Mouse (Mus musculus) heart, adult 2 months (tissue): ENCODE data around the gene Cep128. TPM values are rescaled to one million over a fixed set of nuclear protein-coding genes. Genes with fewer than 3 reads are reported as not detected.

ENCODE experiments used
- DNase-seq, 2 experiments: peaks; one replicate each; pipeline ENCODE4 v3.0.0; 2021
- H3K27ac ChIP-seq: fragments of 200-600 bp; 2 replicates; pipeline ENCODE4 v1.8.1; 2022
- H3K27me3 ChIP-seq: fragments of 200-500 bp; 2 replicates; pipeline ENCODE4 v1.6.1; 2012; ENCODE audit warnings: mild to moderate bottlenecking, low read length, inconsistent platforms, mixed read lengths; ENCODE audit not compliant: control insufficient read depth, insufficient read depth
- H3K36me3 ChIP-seq: fragments of 200-500 bp; 2 replicates; pipeline ENCODE4 v1.6.1; 2012; ENCODE audit warnings: low read length, inconsistent platforms; ENCODE audit not compliant: control insufficient read depth, insufficient read depth
- H3K4me1 ChIP-seq: fragments of 200-500 bp; 2 replicates; pipeline ENCODE4 v1.6.1; 2011; ENCODE audit warnings: low read length; ENCODE audit not compliant: control insufficient read depth, insufficient read depth
- H3K4me3 ChIP-seq: fragments of 200-600 bp; 2 replicates; pipeline ENCODE4 v1.8.1; 2022
- H3K79me2 ChIP-seq: fragments of 200-500 bp; replicated peaks from 2 replicates; pipeline ENCODE4 v1.6.1; 2012; ENCODE audit warnings: mild to moderate bottlenecking, inconsistent platforms, low read length, moderate library complexity, mixed read lengths; ENCODE audit not compliant: control insufficient read depth, insufficient read depth
- H3K9ac ChIP-seq: fragments of 200-500 bp; 2 replicates; pipeline ENCODE4 v1.6.1; 2012; ENCODE audit warnings: low read depth, mild to moderate bottlenecking, control low read depth, inconsistent platforms, low read length, mixed read lengths
- CTCF ChIP-seq: fragments of 200-600 bp; IDR thresholded peaks from 2 replicates; pipeline ENCODE4 v1.8.1; 2022; ENCODE audit warnings: antibody characterized with exemption, mild to moderate bottlenecking, moderate library complexity
- EP300 ChIP-seq: fragments of 200-500 bp; IDR thresholded peaks from 2 replicates; pipeline ENCODE4 v1.6.1; 2011; ENCODE audit warnings: low read depth, low read length, control low read depth; ENCODE audit not compliant: insufficient read depth
- POLR2A ChIP-seq: fragments of 200-500 bp; IDR thresholded peaks from 2 replicates; pipeline ENCODE4 v1.6.1; 2011; ENCODE audit warnings: mild to moderate bottlenecking, low read depth, low read length, control low read depth; ENCODE audit not compliant: insufficient read depth
- WGBS: fragments of 180-500 bp; shearing (Covaris S2); methylation state at CpG from one replicate; pipeline ENCODE4 v1.1.7; 2018; 5-methylcytosine and 5-hydroxymethylcytosine counted together
- intact Hi-C: fragments of 180-260 bp; cut with DNase I; formaldehyde crosslinking; loops from one replicate; pipeline ENCODE4 v1.15.1; 2025
- polyA plus RNA-seq: library from polyadenylated mRNA; depleted of rRNA; stranded (reverse); fragments of >200 nt; gene quantifications from 2 replicates; pipeline ENCODE4 v1.2.3, GENCODE M21; 2012
- total RNA-seq, 2 experiments: library from RNA; stranded (reverse); gene quantifications; 2 replicates each; pipeline ENCODE4 v1.2.3; 2021

Gene Cep128
- total and polyA plus RNA-seq, 3 experiments = 8.7 to 11.0 (median 10.0) TPM

GRCm38 (mm10) chr12:91059704-91060318, 324.4 kb downstream of the Cep128 start:
- no peak overlapping the region for H3K27ac ChIP-seq
- TF ChIP-seq EP300 (no peak), POLR2A (no peak)
- no peak overlapping the region for H3K4me3 ChIP-seq
- no peaks in the 10 kb centered on the region; the same call in 1 of the 2 replicates for H3K4me1 ChIP-seq
- H3K9ac ChIP-seq = no peak overlapping the region
- no peaks in the 10 kb centered on the region for H3K79me2 ChIP-seq
- no peak for DNase-seq
- H3K36me3 ChIP-seq = peaks cover 3% of the 10 kb centered on the region; the same call in 1 of the 2 replicates
- H3K27me3 ChIP-seq = no peaks in the 10 kb centered on the region
- 90% methylated on average over 12 of the region's 12 CpGs for WGBS
- intact Hi-C loops = no loop called here

- H3K4me3 ChIP-seq = no peak overlapping the region
- H3K27ac ChIP-seq = no peak overlapping the region
- DNase-seq = no peak
- no peaks in the 10 kb centered on the region for H3K4me1 ChIP-seq
- H3K36me3 ChIP-seq = no peaks in the 10 kb centered on the region
- TF ChIP-seq EP300 (no peak), POLR2A (no peak), CTCF (no peak)
- no peak overlapping the region for H3K9ac ChIP-seq
- no peaks in the 10 kb centered on the region for H3K79me2 ChIP-seq
- intact Hi-C loops = no loop called here
- WGBS = 79% methylated on average over 10 of the region's 10 CpGs
- no peaks in the 10 kb centered on the region for H3K27me3 ChIP-seq
These were observed 327.3 kb downstream of the Cep128 start for GRCm38 (mm10) chr12:91056885-91057284.

GRCm38 (mm10) chr12:91052301-91052700, 331.9 kb downstream of the Cep128 start:
- DNase-seq = no peak
- Histone ChIP-seq H3K27ac (no peak overlapping the region), H3K4me3 (no peak overlapping the region), H3K9ac (no peak overlapping the region), H3K79me2 (no peaks in the 10 kb centered on the region), H3K27me3 (no peaks in the 10 kb centered on the region), H3K4me1 (no peaks in the 10 kb centered on the region; the same call in 1 of the 2 replicates), H3K36me3 (no peaks in the 10 kb centered on the region)
- no peak for TF ChIP-seq CTCF
- TF ChIP-seq EP300 = no peak
- TF ChIP-seq POLR2A = no peak
- intact Hi-C loops = no loop called here
- WGBS = 86% methylated on average over 3 of the region's 3 CpGs

- peak in 1 of 2 experiments; percentile 31 for DNase-seq
- Histone ChIP-seq H3K79me2 (no peaks in the 10 kb centered on the region), H3K27me3 (no peaks in the 10 kb centered on the region), H3K36me3 (no peaks in the 10 kb centered on the region), H3K4me1 (no peaks in the 10 kb centered on the region; the same call in 1 of the 2 replicates), H3K9ac (no peak overlapping the region), H3K4me3 (no peak overlapping the region), H3K27ac (peak overlapping the region; percentile 26; the same call in 1 of the 2 replicates)
- TF ChIP-seq POLR2A (no peak), CTCF (no peak), EP300 (no peak)
- intact Hi-C loops = no loop called here
- 62% methylated on average over 9 of the region's 9 CpGs for WGBS
These were observed 333.4 kb downstream of the Cep128 start for GRCm38 (mm10) chr12:91050593-91051325.

GRCm38 (mm10) chr12:91041363-91041762, 342.8 kb downstream of the Cep128 start:
- H3K79me2 ChIP-seq = no peaks in the 10 kb centered on the region
- intact Hi-C loops = no loop called here
- TF ChIP-seq CTCF (no peak), POLR2A (no peak)
- H3K36me3 ChIP-seq = peaks cover 6% of the 10 kb centered on the region; the same call in 1 of the 2 replicates
- no peak for DNase-seq
- no peaks in the 10 kb centered on the region for H3K27me3 ChIP-seq
- no peak overlapping the region for H3K4me3 ChIP-seq
- 72% methylated on average over 4 of the region's 4 CpGs for WGBS
- peaks cover 2% of the 10 kb centered on the region; the same call in 1 of the 2 replicates for H3K4me1 ChIP-seq
- H3K9ac ChIP-seq = no peak overlapping the region
- peak overlapping the region; percentile 70; the same call in 1 of the 2 replicates for H3K27ac ChIP-seq
